Mouse (Mus musculus) embryonic fibroblast, embryonic 13.5 days (primary cell): ENCODE data around the gene Pate2.

ENCODE experiments used
- CTCF ChIP-seq: IDR thresholded peaks from 2 replicates; pipeline ENCODE4 v1.5.1; 2011; ENCODE audit warnings: mild to moderate bottlenecking, control low read depth, low read length, moderate library complexity, borderline replicate concordance; ENCODE audit not compliant: insufficient read depth
- POLR2A ChIP-seq: IDR thresholded peaks from 2 replicates; pipeline ENCODE4 v1.6.1; 2011; ENCODE audit warnings: low read depth, mild to moderate bottlenecking, control low read depth, low read length, moderate library complexity

GRCm38 (mm10) chr9:35561076-35561475 is 9.0 kb upstream of the Pate2 start:
- TF ChIP-seq POLR2A (no peak), CTCF (no peak)
